Mouse (Mus musculus): ENCODE results near the gene Chdh. TPM values are rescaled to one million over a fixed set of nuclear protein-coding genes. Genes with fewer than 3 reads are reported as not detected.

The Chdh gene
- total and polyA plus RNA-seq, 3 experiments, result not detected

- TF ChIP-seq TBP (conservative IDR thresholded peaks at IDR 0.05; ENCODE audit: low read depth, low read length), result no peak
- no peak for TF ChIP-seq CHD2 (IDR thresholded peaks at IDR 0.05; ENCODE audit: low read length)
- TF ChIP-seq ZMIZ1 (IDR thresholded peaks at IDR 0.05; ENCODE audit: low read depth, low read length), result no peak
- TF ChIP-seq CTCF (conservative IDR thresholded peaks at IDR 0.05 in 1 of 2, IDR thresholded peaks at IDR 0.05 in 1 of 2; ENCODE audit: low read depth in 2 of 2, low read length in 2 of 2), result no peak
- TF ChIP-seq POLR2A (IDR thresholded peaks at IDR 0.05; ENCODE audit: low read depth, low read length), result no peak
- TF ChIP-seq EP300 (IDR thresholded peaks at IDR 0.05; ENCODE audit: low read length), result no peak
- no peak for TF ChIP-seq KAT2A (IDR thresholded peaks at IDR 0.05; ENCODE audit: insufficient replicate concordance, low read length)
- no peak for TF ChIP-seq GABPA (IDR thresholded peaks at IDR 0.05; ENCODE audit: insufficient replicate concordance, low read depth, low read length)
- TF ChIP-seq MXI1 (IDR thresholded peaks at IDR 0.05; ENCODE audit: low read depth, low read length), result no peak
- TF ChIP-seq IRF4 (IDR thresholded peaks at IDR 0.05; ENCODE audit: low read depth, low read length), result no peak
- TF ChIP-seq BHLHE40 (IDR thresholded peaks at IDR 0.05; ENCODE audit: low read depth, low read length), result no peak
- TF ChIP-seq JUN (IDR thresholded peaks at IDR 0.05; ENCODE audit: insufficient read depth, low read depth, low read length), result no peak
- no peak for TF ChIP-seq NELFE (IDR thresholded peaks at IDR 0.05; ENCODE audit: low read depth, low read length)
- TF ChIP-seq ELF1 (IDR thresholded peaks at IDR 0.05; ENCODE audit: low read depth, low read length), result no peak
- no peak for TF ChIP-seq ZKSCAN1 (IDR thresholded peaks at IDR 0.05; ENCODE audit: borderline replicate concordance, low read depth, low read length)
- Histone ChIP-seq H3K9me3 (replicated peaks; ENCODE audit: low read length) (peaks cover 3% of the 10 kb centered on the region), H3K79me2 (replicated peaks; ENCODE audit: control insufficient read depth, extremely low read depth, insufficient read depth, poor library complexity, severe bottlenecking) (0 out of 2 replicates have a peak, but pooled peaks cover under 1% of the 10 kb centered on the region), H3K9ac (ENCODE audit: insufficient read depth, low read depth) (no peak overlapping the region), H3K4me1 (ENCODE audit: control insufficient read depth in 1 of 2, insufficient read depth in 2 of 2) (no peaks in the 10 kb centered on the region; a peak in 1 of 4 replicates), H3K4me2 (ENCODE audit: insufficient read depth, low read depth, poor library complexity, severe bottlenecking) (no peak overlapping the region), H3K27ac (ENCODE audit: insufficient read depth, low read depth) (no peak overlapping the region), H3K36me3 (replicated peaks in 1 of 2; ENCODE audit: control insufficient read depth in 1 of 2, insufficient read depth in 1 of 2, low read length in 1 of 2) (peaks cover 83 to 98% of the 10 kb centered on the region in 2 experiments), H3K4me3 (replicated peaks in 1 of 3; ENCODE audit: low read depth in 2 of 3, low read length in 2 of 3, poor library complexity in 1 of 3) (no peak overlapping the region), H3K27me3 (replicated peaks) (no peaks in the 10 kb centered on the region)
- no peak for DNase-seq (ENCODE audit: extremely low read depth)
- in situ Hi-C loops (cut with MboI; ENCODE audit: low pct_ligation_motif_present, low pct_unique_long_range_greater_than_20kb, low sequenced_read_pairs), result no loop called here
- dilution Hi-C loops (cut with MboI; ENCODE audit: extremely low pct_ligation_motif_present, extremely low pct_unique_long_range_greater_than_20kb, low sequenced_read_pairs), result no loop called here
These were observed 22.7 kb upstream of the Chdh start for GRCm38 (mm10) chr14:29986096-29986495.

DNA sequence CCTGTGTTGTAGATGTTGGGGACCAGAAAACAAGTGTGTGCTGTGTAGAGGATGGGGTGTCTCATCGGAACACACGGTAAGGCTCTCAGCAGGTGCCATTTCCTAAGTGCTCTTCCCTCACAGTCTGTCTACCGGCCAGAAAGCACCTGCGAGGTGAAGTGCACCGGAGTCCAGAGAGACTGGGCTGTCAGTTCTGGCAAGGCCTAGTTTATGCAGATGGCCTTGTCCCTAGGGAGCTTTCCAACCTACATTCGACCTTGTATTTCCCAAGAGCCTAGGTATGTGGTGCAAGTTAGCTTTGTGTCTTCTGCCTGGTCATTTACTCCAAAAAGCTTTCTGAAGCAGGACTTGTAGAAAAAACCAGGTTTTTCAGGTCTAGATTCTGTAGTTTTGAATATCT is 21.5 kb upstream of the Chdh start:
- in situ Hi-C loops (cut with MboI; ENCODE audit: low pct_ligation_motif_present, low pct_unique_long_range_greater_than_20kb, low sequenced_read_pairs), result no loop called here
- DNase-seq (ENCODE audit: extremely low read depth), result no peak
- dilution Hi-C loops (cut with MboI; ENCODE audit: extremely low pct_ligation_motif_present, extremely low pct_unique_long_range_greater_than_20kb, low sequenced_read_pairs), result no loop called here
- Histone ChIP-seq H3K27me3 (replicated peaks) (no peaks in the 10 kb centered on the region), H3K36me3 (replicated peaks in 1 of 2; ENCODE audit: control insufficient read depth in 1 of 2, insufficient read depth in 1 of 2, low read length in 1 of 2) (peaks cover 88 to 98% of the 10 kb centered on the region in 2 experiments), H3K9me3 (replicated peaks; ENCODE audit: low read length) (no peaks in the 10 kb centered on the region), H3K9ac (ENCODE audit: insufficient read depth, low read depth) (no peak overlapping the region), H3K27ac (ENCODE audit: insufficient read depth, low read depth) (no peak overlapping the region), H3K4me3 (replicated peaks in 1 of 3; ENCODE audit: low read depth in 2 of 3, low read length in 2 of 3, poor library complexity in 1 of 3) (no peak overlapping the region), H3K4me1 (ENCODE audit: control insufficient read depth in 1 of 2, insufficient read depth in 2 of 2) (no peaks in the 10 kb centered on the region; a peak in 1 of 4 replicates), H3K4me2 (ENCODE audit: insufficient read depth, low read depth, poor library complexity, severe bottlenecking) (no peak overlapping the region), H3K79me2 (replicated peaks; ENCODE audit: control insufficient read depth, extremely low read depth, insufficient read depth, poor library complexity, severe bottlenecking) (no peaks in the 10 kb centered on the region)
- TF ChIP-seq GABPA (IDR thresholded peaks at IDR 0.05; ENCODE audit: insufficient replicate concordance, low read depth, low read length), result no peak
- no peak for TF ChIP-seq RAD21 (IDR thresholded peaks at IDR 0.05; ENCODE audit: low read depth, low read length)
- TF ChIP-seq RCOR1 (conservative IDR thresholded peaks at IDR 0.05; ENCODE audit: low read depth, low read length), result no peak
- TF ChIP-seq ZMIZ1 (IDR thresholded peaks at IDR 0.05; ENCODE audit: low read depth, low read length), result no peak
- TF ChIP-seq USF2 (conservative IDR thresholded peaks at IDR 0.05; ENCODE audit: low read depth, low read length), result no peak
- no peak for TF ChIP-seq JUND (conservative IDR thresholded peaks at IDR 0.05; ENCODE audit: low read depth, low read length)
- no peak for TF ChIP-seq ZC3H11A (IDR thresholded peaks at IDR 0.05; ENCODE audit: low read depth, low read length)
- TF ChIP-seq E2F4 (IDR thresholded peaks at IDR 0.05; ENCODE audit: insufficient replicate concordance, low read depth, low read length), result no peak
- no peak for TF ChIP-seq ZNF384 (IDR thresholded peaks at IDR 0.05; ENCODE audit: low read depth, low read length)
- TF ChIP-seq ETS1 (conservative IDR thresholded peaks at IDR 0.05; ENCODE audit: low read depth, low read length), result no peak
- TF ChIP-seq HCFC1 (IDR thresholded peaks at IDR 0.05; ENCODE audit: low read depth, low read length), result no peak
- TF ChIP-seq MAZ (IDR thresholded peaks at IDR 0.05; ENCODE audit: low read depth, low read length), result no peak
- TF ChIP-seq TBP (conservative IDR thresholded peaks at IDR 0.05; ENCODE audit: low read depth, low read length), result no peak
- no peak for TF ChIP-seq NELFE (IDR thresholded peaks at IDR 0.05; ENCODE audit: low read depth, low read length)
- no peak for TF ChIP-seq IRF4 (IDR thresholded peaks at IDR 0.05; ENCODE audit: low read depth, low read length)

Measured in CH12.LX (cell line).